Mouse (Mus musculus) large intestine, adult 2 months (tissue): ENCODE measurements around the gene Lsamp. TPM values are rescaled to one million over a fixed set of nuclear protein-coding genes. Genes with fewer than 3 reads are reported as not detected.

Experiments
- DNase-seq: peaks from one replicate; pipeline ENCODE4 v3.0.0-alpha.2; 2012; ENCODE audit warnings: low read depth, low spot score
- WGBS: fragments of 180-500 bp; shearing (Covaris S2); methylation state at CpG from one replicate; pipeline ENCODE4 v1.1.7; 2018; 5-methylcytosine and 5-hydroxymethylcytosine counted together
- polyA plus RNA-seq: library from polyadenylated mRNA; depleted of rRNA; stranded (reverse); fragments of >200 nt; gene quantifications from 2 replicates; pipeline ENCODE4 v1.2.3, GENCODE M21; 2012

Gene Lsamp
- polyA plus RNA-seq, 1 experiment = 0.53 TPM

- WGBS = 69% methylated on average over 2 of the region's 2 CpGs
- DNase-seq = no peak
Observed at GRCm38 (mm10) chr16:41640876-41641275, 1656.7 kb downstream of the Lsamp start.

- 80% methylated on average over 2 of the region's 2 CpGs for WGBS
- no peak for DNase-seq
Observed at GRCm38 (mm10) chr16:41653261-41653660, 1669.1 kb downstream of the Lsamp start.

- no peak for DNase-seq
- WGBS = 57% methylated on average over 2 of the region's 2 CpGs
Observed at GRCm38 (mm10) chr16:41674316-41675038, 1690.3 kb downstream of the Lsamp start.

DNA sequence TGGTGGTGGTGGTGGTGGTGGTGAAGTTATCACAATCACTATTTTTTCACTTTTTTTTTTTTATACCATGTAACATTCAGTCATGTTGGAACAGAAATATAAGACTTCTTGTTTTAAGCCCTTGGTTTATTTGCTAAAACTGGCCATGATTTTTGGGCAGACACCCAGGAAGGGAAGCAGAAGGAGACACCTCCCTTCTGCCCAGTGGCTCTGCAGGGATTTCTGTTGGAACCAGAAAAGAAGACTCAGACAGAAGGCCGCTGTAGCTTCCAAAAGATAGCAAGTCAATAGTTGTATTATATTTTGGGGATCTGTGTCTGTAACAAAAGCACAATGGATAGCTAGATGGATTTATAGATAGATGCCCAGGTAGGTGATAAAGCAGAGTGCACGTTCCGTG lies 1691.6 kb downstream of the Lsamp start:
- 80% methylated on average over 3 of the region's 3 CpGs for WGBS

GRCm38 (mm10) chr16:41692435-41692834 lies 1708.3 kb downstream of the Lsamp start:
- no peak for DNase-seq

More for the DNA sequence above, 1691.6 kb downstream of the Lsamp start:
- DNase-seq = no peak

- WGBS = 87% methylated on average over 5 of the region's 5 CpGs
- DNase-seq = no peak
Observed at GRCm38 (mm10) chr16:41701790-41702428, 1717.7 kb downstream of the Lsamp start.

- WGBS = 90% methylated on average over 9 of the region's 9 CpGs
- no peak for DNase-seq
Observed at GRCm38 (mm10) chr16:41728900-41729585, 1744.9 kb downstream of the Lsamp start.

- no peak for DNase-seq
- WGBS = 89% methylated on average over 1 of the region's 1 CpGs
Observed at GRCm38 (mm10) chr16:41729911-41730310, 1745.8 kb downstream of the Lsamp start.

DNA sequence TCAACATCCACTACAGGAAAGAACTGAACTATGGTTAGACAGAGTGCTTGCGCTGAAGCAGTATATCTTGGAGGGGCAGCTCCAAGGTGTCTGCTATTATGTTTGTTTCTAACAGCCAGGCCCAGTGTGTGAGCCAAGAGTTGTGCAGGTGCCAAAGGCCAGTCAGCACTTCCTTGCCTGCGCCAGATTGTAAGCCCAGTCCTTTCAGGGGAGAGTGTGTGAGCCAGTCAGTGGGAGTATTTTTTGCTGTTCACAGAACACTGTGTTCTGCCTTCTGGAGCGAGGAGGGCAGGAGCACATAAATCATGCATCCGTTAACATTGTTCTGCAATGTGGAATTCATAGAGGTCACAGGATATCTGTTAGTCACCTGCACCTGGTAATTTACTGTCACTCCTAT lies 1760.9 kb downstream of the Lsamp start:
- no peak for DNase-seq
- WGBS = 42% methylated on average over 4 of the region's 4 CpGs

- WGBS = 78% methylated on average over 11 of the region's 11 CpGs
- no peak for DNase-seq
Observed at GRCm38 (mm10) chr16:41746235-41746911, 1762.2 kb downstream of the Lsamp start.

GRCm38 (mm10) chr16:41747874-41748273 lies 1763.7 kb downstream of the Lsamp start:
- DNase-seq = no peak
- WGBS = 91% methylated on average over 2 of the region's 2 CpGs

DNA sequence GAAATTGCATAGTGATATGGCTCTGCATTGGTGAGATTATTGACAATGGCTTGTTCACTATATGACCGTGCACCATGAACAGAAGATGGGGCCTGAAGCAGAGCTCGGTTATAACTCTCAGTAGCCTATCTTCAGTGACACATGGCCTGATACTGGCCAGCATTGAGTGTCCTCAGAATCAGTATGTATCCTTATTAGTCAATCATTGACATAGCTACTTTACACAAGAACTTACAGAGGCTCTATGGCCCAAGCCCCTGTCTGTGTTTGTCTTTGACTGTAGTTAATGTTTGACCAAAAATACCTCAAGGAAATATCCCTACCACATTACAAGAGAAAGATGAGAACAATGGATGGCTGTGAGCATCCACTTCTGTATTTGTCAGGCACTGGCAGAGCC lies 1764.6 kb downstream of the Lsamp start:
- DNase-seq = no peak
- WGBS = 56% methylated on average over 2 of the region's 2 CpGs

GRCm38 (mm10) chr16:41764285-41764684 lies 1780.1 kb downstream of the Lsamp start:
- DNase-seq = no peak
- WGBS = 82% methylated on average over 6 of the region's 6 CpGs

- DNase-seq = no peak
- 64% methylated on average over 4 of the region's 4 CpGs for WGBS
Observed at GRCm38 (mm10) chr16:41771427-41772125, 1787.4 kb downstream of the Lsamp start.

- no peak for DNase-seq
Observed at GRCm38 (mm10) chr16:41777586-41777985, 1793.4 kb downstream of the Lsamp start.

GRCm38 (mm10) chr16:41785600-41785999 lies 1801.4 kb downstream of the Lsamp start:
- DNase-seq = no peak
- WGBS = 69% methylated on average over 2 of the region's 2 CpGs

More at GRCm38 (mm10) chr16:41777586-41777985, 1793.4 kb downstream of the Lsamp start:
- WGBS = 89% methylated on average over 1 of the region's 1 CpGs

- 84% methylated on average over 3 of the region's 3 CpGs for WGBS
- no peak for DNase-seq
Observed at GRCm38 (mm10) chr16:41786704-41787103, 1802.5 kb downstream of the Lsamp start.

- no peak for DNase-seq
- 58% methylated on average over 1 of the region's 1 CpGs for WGBS
Observed at GRCm38 (mm10) chr16:41787146-41787545, 1803.0 kb downstream of the Lsamp start.

GRCm38 (mm10) chr16:41790016-41790415 lies 1805.9 kb downstream of the Lsamp start:
- WGBS = 69% methylated on average over 2 of the region's 2 CpGs
- DNase-seq = no peak

GRCm38 (mm10) chr16:41820369-41820768 lies 1836.2 kb downstream of the Lsamp start:
- DNase-seq = no peak
- 78% methylated on average over 6 of the region's 6 CpGs for WGBS
